Mouse (Mus musculus) adipocyte (in vitro differentiated cells): Measurements from ENCODE around the gene Tnfsf13b.

Experiments
- DNase-seq: peaks from one replicate; pipeline ENCODE4 v3.0.0-alpha.2; 2016; ENCODE audit warnings: low spot score

The Tnfsf13b gene

DNA sequence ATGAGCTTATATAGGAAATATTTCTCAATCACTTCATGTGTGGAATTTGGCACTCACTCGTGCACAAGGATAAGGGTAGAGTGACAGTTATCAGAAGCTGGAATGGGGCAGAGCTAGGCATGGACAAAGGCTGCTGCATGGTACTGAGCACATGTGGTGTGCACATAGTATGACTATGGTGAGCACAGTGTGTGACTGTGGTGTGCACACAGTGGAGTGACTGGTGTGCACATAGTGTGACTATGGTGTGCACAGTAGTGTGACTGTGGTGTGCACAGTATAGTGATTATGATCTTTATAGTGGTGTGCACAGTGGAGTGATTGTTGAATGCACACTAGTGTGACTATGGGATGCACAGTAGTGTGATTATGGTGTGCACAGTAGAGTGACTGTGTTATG is 39.5 kb downstream of the Tnfsf13b start:
- DNase-seq, result no peak

DNA sequence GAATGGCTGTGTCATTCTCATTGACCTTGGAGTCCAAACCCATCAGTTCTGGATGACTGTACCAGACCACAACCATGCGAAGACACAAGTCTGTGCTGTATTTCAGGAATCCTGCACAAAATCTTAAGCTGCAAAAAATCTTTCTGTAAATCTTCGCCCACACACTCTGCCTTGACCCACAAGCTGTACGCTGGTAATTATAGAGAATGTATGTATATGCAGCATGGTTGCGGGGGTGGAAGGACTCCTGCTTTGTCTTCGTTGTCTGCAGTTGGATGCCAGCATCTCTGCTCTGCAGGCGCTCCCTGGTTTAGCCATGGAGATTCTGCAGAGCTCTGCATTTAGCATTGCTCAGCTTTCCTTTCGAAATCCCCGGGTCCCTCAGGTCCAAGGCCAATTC is 42.9 kb downstream of the Tnfsf13b start:
- no peak for DNase-seq

DNA sequence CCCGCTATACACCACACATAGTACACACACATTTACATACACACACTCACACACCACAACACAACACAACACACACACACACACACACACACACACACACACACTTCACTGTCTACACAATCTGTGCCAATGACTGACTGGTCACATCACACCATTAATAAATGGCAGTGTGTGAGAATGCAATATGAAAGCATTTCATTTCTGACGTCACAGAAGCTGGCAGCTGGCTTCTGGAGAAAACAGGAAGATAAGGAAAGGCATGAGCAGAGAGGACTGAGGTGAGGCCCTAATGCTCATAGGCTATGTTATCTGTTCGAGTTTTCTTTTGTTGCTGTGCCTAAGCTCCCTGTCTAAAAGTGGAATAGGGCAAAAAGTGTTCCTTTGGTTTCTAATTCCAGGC is 45.3 kb downstream of the Tnfsf13b start:
- no peak for DNase-seq

DNA sequence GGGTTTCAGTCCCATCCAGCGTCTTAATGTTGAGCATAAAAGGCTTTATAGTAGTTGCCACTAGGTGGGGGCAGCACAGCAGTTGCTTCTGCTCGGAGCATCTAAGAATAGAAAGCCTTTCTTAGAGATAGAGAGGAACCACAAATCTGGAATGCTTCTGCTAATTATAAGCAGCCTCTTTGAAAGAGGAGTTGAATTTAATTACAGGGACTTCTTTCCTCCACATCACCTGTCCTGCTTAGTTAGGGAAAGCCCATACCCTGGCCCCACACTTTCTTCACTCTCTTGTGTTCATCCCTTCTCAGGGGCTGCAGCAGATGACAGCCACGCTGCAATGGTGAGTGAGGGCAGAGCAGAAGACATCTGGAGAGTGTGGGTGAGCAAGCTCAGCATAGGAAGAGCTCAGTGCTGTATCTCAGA is 47.3 kb downstream of the Tnfsf13b start:
- DNase-seq, result peak; percentile 26

DNA sequence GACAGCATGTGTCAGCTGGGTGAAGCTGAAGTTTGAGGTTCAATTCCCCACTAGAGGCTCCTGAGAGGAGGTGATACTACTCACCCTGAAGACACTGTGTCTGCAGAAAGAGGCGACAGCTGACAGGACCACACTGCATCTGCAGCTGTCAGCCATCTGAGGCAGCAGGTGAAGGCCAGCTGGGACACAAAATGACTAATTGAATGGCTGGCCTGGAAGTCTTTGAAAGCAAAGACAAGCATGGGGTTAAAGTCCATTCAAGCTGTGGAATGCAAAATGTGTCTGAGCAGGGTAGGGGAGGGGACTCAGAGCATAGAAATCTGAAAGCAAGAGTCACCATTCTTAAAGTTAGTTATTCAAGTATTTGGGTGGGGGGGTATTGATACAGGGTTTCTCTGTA is 54.7 kb downstream of the Tnfsf13b start:
- no peak for DNase-seq

DNA sequence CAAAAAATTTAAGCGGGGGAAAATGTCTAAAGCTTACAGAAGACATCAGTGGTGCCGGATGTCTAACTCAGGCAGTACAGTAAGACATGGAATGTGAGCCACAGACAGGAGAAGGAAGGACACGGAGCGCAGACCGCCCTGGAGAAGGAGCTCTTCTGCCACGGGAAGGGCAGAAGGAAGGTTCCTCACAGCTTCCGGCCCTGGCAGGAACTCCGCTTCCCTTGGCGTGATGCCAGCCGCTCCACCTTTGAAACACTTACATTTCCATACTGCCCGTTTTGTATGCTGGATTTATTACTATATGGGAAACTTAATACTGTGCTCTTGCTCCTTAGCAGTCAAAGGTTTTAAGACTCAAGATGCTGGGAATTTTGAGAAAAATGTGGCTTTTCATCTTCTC is 60.6 kb downstream of the Tnfsf13b start:
- DNase-seq, result no peak

DNA sequence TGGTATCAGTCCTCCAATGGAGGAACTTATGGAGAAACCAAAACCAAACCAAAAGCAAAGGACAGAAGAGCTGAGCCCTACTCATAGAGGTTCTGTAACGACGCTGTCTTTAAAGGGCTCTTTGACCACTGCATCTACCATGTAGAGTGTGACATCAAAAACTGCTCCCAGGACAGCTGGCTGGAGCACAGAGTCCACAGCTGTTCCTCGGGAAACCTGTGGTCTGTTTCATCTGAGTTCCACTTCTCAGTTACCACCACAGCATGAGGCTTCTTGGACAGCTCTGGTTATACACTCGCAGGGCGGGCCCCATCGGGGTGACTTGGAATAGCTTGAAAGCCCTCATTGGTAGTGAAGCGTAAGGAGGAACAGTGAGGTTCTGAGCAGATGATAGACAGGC is 61.5 kb downstream of the Tnfsf13b start:
- DNase-seq, result no peak

DNA sequence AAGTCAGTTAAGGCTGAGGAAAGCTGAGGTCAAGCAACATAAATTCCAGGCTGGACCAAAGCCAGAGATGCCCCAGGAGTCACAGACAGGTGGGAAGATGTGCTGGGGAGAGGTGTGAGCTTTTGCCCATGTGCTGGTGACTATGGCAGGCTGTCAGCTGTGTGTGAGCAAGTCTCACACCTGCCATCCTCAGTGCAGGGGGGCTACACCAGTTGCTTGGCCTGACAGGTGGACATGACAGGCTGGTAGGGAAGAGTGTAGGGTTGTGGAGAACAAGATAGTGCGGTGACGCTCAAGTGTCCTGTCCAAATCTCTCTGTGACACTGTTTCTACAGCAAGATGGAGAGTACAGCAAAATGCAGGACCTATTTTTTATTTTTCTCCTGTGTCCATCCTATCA is 66.1 kb downstream of the Tnfsf13b start:
- no peak for DNase-seq
